ENCODE assay signal across 8 mouse cellular contexts in genomic region chr4:55530236-55530635, GRCm38 (mm10). TPM values are rescaled to one million over a fixed set of nuclear protein-coding genes. Genes with fewer than 3 reads are reported as not detected.
DNase-seq lines count a peak whose midpoint lies in the region; ATAC-seq lines count a peak whose summit lies in the region.

No protein-coding gene starts in this region.

- H3K4me1 ChIP-seq in embryonic facial prominence, embryonic 10.5 days = peaks cover 41% of the 10 kb centered on the region
- peaks cover 9% of the 10 kb centered on the region; the same call in 1 of the 2 replicates for H3K4me1 ChIP-seq in limb, embryonic 11.5 days (ENCODE audit: control insufficient read depth, insufficient read depth, low read length)
- H3K4me1 ChIP-seq in midbrain, embryonic 12.5 days = peaks cover 30% of the 10 kb centered on the region

- H3K36me3 ChIP-seq in embryonic facial prominence, embryonic 10.5 days (replicated peaks) = no peaks in the 10 kb centered on the region
- H3K36me3 ChIP-seq in limb, embryonic 11.5 days (ENCODE audit: control insufficient read depth, insufficient read depth, low read length) = no peaks in the 10 kb centered on the region
- no peaks in the 10 kb centered on the region for H3K36me3 ChIP-seq in midbrain, embryonic 12.5 days

- under 1% methylated on average over 27 of the region's 27 CpGs for WGBS in embryonic facial prominence, embryonic 10.5 days
- 0% methylated on average over 27 of the region's 27 CpGs for WGBS in limb, embryonic 11.5 days
- WGBS in midbrain, embryonic 12.5 days = under 1% methylated on average over 27 of the region's 27 CpGs

- peak; percentile 45; the same call in 1 of the 2 replicates for ATAC-seq in limb, embryonic 11.5 days (ENCODE audit: insufficient number of reproducible peaks, low FRiP score, low TSS enrichment, low read depth)
- peak; percentile 31 for ATAC-seq in midbrain, embryonic 12.5 days (ENCODE audit: low FRiP score, low read depth)
- no peak for ATAC-seq in activated CD4-positive, CD25-positive, alpha-beta regulatory T cell, adult 4 months

- no peaks in the 10 kb centered on the region for H3K9me3 ChIP-seq in embryonic facial prominence, embryonic 10.5 days
- no peaks in the 10 kb centered on the region for H3K9me3 ChIP-seq in limb, embryonic 11.5 days (ENCODE audit: control insufficient read depth, low read length)
- H3K9me3 ChIP-seq in midbrain, embryonic 12.5 days = no peaks in the 10 kb centered on the region

- peak overlapping the region; percentile 5; the same call in 1 of the 2 replicates for H3K27ac ChIP-seq in embryonic facial prominence, embryonic 10.5 days (replicated peaks)
- H3K27ac ChIP-seq in limb, embryonic 11.5 days (replicated peaks; ENCODE audit: low read depth, low read length) = no peak overlapping the region
- H3K27ac ChIP-seq in midbrain, embryonic 12.5 days (replicated peaks) = no peak overlapping the region

- peak overlapping the region; percentile 75 for H3K4me3 ChIP-seq in embryonic facial prominence, embryonic 10.5 days
- peak overlapping the region; percentile 48 for H3K4me3 ChIP-seq in limb, embryonic 11.5 days (ENCODE audit: low read depth, low read length)
- peak overlapping the region; percentile 61 for H3K4me3 ChIP-seq in midbrain, embryonic 12.5 days

- peaks cover 59% of the 10 kb centered on the region for H3K27me3 ChIP-seq in embryonic facial prominence, embryonic 10.5 days (replicated peaks; ENCODE audit: low read depth, poor library complexity, severe bottlenecking)
- H3K27me3 ChIP-seq in limb, embryonic 11.5 days (ENCODE audit: control insufficient read depth, insufficient read depth, low read length) = peaks cover 19% of the 10 kb centered on the region
- H3K27me3 ChIP-seq in midbrain, embryonic 12.5 days = peaks cover 52% of the 10 kb centered on the region

- peak overlapping the region; percentile 76 for H3K4me2 ChIP-seq in limb, embryonic 11.5 days (ENCODE audit: low read depth, severe bottlenecking)
- H3K4me2 ChIP-seq in midbrain, embryonic 12.5 days (replicated peaks) = peak overlapping the region; percentile 94

- peak; percentile 76 for DNase-seq in adrenal gland, adult 8-10 months
- peak; percentile 88 for DNase-seq in embryonic facial prominence, embryonic 10.5 days (ENCODE audit: low spot score)
- peak; percentile 85 to 89 for DNase-seq in heart, adult 18-20 months
- peak; percentile 79 for DNase-seq in kidney, adult 11 months
- DNase-seq in limb, embryonic 11.5 days (ENCODE audit: low spot score) = peak; percentile 85
- DNase-seq in skeletal muscle tissue, adult 2 months (ENCODE audit: low read depth, low spot score) = peak; percentile 67

- peak overlapping the region; percentile 18; the same call in 1 of the 2 replicates for H3K9ac ChIP-seq in limb, embryonic 11.5 days (ENCODE audit: low read length)
- peak overlapping the region; percentile 43 for H3K9ac ChIP-seq in midbrain, embryonic 12.5 days (replicated peaks)

RNA-seq across cellular contexts. Expression of gene Klf4, which starts 2.0 kb away (rescaled TPM):
- 10 to 100 TPM; 11.0 to 13.9 (median 12.1) TPM for total RNA-seq in adrenal gland, adult 8-10 months (2022)
- 0.67 and 1.5 TPM in 2 replicates for polyA plus RNA-seq in embryonic facial prominence, embryonic 10.5 days (2016; fragmentation: Nextera tagmentation; extraction: Ambion mirVana)
- 10 to 100 TPM; 40.8 to 43.4 TPM for total RNA-seq in heart, adult 18-20 months (2021)
- 1.4 and 1.6 TPM in 2 replicates for polyA plus RNA-seq in limb, embryonic 11.5 days (2014; fragmentation: Nextera tagmentation; extraction: Ambion mirVana)
- polyA plus RNA-seq in midbrain, embryonic 12.5 days (2016; fragmentation: Nextera tagmentation; extraction: Ambion mirVana) = 3.7 and 4.8 TPM in 2 replicates
- under 1 TPM; 0.31 to 0.36 TPM for polyA plus RNA-seq in activated CD4-positive, CD25-positive, alpha-beta regulatory T cell, adult 4 months (2017; shearing (Covaris generic))
